Mouse (Mus musculus) adrenal gland, adult 2 months (tissue): ENCODE results near the gene Gsdma. TPM values are rescaled to one million over a fixed set of nuclear protein-coding genes. Genes with fewer than 3 reads are reported as not detected.
"Not testable (repeated sequence)": the region's sequence is repeated elsewhere in the genome, so short reads cannot be mapped to it uniquely, and the experiment has no call there.

Source experiments
- DNase-seq: peaks from one replicate; pipeline ENCODE4 v3.0.0; 2021
- long read RNA-seq: library from polyadenylated mRNA; stranded (forward); transcript quantifications from one replicate; pipeline ENCODE4 v2.0.0, GENCODE M21; 2021
- polyA plus RNA-seq: library from polyadenylated mRNA; depleted of rRNA; stranded (reverse); fragments of >200 nt; gene quantifications from 2 replicates; pipeline ENCODE4 v1.2.3, GENCODE M21; 2012; rRNA removed
- total RNA-seq, 2 experiments: library from RNA; stranded (reverse); gene quantifications; 2 replicates each; pipeline ENCODE4 v1.2.3; 2021

Gene Gsdma
- not detected for total RNA-seq
- polyA plus RNA-seq = not detected in 2 replicates
- long read RNA-seq = 0 reads

DNA sequence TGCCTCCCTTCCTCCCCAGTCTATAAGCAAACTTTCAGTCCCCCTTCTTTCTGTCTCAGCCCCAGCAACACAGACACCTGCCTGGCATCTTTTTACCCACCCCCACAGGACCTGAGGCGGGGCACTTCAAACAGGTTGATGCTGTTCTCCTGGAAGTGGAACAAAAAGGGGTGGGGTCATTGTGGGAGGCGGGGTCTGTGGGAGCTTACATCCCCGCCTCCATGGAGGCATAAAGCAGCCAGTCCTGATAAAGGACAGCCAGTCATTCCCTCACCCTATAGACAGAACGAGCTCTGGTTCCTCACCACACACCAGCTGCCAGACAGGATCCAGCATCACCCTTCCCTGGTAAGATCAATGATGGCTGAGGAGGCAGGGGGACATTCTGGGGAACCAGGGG lies at the start of gene Gsdma:
Gsdma (plus strand) TSS at position 261 of the 400 bp plus-strand sequence.
- no peak for DNase-seq

DNA sequence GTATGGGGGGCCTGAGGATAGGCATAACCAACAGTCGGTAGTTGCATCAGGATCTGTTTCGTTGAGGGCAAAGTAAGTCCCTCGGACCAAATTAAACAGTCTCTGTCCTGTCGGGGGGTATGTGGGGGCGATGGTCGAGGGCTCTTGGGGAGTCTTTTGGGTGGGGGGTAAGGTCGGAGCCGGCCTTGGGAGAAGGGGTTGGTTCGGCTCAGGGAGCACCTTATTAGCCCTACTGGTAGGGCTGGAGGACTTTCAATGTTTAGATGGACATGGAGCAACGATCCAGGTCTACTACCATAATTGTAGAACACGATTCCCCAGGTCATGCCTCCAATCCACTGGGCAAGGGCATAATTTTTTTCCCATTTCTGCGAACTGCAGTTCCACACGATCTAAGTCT lies 43.4 kb upstream of the Gsdma start:
- no peak for DNase-seq

DNA sequence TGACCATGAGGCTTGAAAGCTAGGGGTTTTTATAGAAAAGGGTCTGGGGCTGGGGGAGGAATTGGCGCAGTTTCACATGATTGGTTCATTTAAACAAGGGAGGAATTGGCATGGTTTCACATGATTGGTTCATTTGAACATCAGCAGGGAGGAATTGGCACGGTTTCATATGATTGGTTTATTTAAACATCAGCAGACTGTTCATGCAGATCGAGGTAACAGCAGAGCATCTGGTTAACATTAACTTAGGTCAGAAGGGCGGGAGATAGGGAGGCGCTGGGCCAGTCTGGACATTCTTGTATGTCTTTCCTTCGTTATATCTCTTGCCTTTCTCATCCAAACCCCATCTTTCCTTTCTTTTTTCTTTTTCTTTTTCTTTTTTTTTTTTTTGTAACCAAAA lies 40.2 kb upstream of the Gsdma start:
- DNase-seq = not testable (repeated sequence)

DNA sequence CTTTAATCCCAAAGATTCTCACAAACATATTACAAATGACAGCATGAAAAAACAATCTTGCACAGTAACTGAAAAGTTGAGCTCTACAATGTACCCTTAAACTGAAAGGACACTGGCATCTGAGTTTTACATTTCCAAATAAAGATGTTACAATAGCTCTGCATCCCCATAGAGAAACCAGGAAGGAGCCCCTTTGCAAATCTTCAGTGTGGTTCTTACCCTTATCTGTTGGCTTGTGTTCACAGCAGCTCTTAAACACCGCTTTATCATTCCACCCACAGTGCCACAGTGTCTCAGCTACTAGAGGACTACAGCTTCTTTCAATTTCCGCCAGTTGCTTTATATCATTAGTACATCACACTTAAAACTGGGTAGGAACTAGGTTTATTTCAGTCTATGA lies 39.8 kb upstream of the Gsdma start:
- not testable (repeated sequence) for DNase-seq

- no peak for DNase-seq
These were observed 38.3 kb upstream of the Gsdma start, which contains the start of the genes Gm12355 and Gsdma3 for GRCm38 (mm10) chr11:98625611-98626410. Gene Gm12355, minus strand, starts transcription at chr11:98625661. Gene Gsdma3, plus strand, starts transcription at chr11:98626360.

- DNase-seq = no peak
These were observed 35.4 kb upstream of the Gsdma start for GRCm38 (mm10) chr11:98628706-98629105.

DNA sequence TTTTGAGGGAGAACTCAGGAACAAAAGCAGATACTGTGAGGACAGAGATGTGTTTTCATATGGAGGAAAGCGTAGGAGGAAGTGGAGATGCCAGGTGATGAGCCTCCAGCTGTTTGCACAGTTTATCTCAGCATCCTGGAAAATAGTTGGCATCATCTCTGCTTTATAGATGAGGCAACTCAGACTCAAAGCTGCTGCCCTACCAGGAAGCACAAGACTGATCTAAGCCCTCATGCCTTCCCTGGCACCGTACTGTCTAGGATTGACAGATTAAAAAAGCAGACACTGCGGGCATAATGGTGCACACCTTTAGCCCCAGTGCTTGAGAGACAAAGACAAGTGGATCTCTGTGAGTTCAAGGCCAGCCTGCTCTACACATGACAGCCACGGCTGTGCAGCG lies 33.5 kb upstream of the Gsdma start:
- DNase-seq = no peak

- DNase-seq = peak; percentile 3
These were observed 28.7 kb upstream of the Gsdma start for GRCm38 (mm10) chr11:98635312-98635970.

- DNase-seq = no peak
These were observed 26.6 kb upstream of the Gsdma start for GRCm38 (mm10) chr11:98637501-98637900.

GRCm38 (mm10) chr11:98640091-98640490 lies 24.1 kb upstream of the Gsdma start:
- DNase-seq = no peak

DNA sequence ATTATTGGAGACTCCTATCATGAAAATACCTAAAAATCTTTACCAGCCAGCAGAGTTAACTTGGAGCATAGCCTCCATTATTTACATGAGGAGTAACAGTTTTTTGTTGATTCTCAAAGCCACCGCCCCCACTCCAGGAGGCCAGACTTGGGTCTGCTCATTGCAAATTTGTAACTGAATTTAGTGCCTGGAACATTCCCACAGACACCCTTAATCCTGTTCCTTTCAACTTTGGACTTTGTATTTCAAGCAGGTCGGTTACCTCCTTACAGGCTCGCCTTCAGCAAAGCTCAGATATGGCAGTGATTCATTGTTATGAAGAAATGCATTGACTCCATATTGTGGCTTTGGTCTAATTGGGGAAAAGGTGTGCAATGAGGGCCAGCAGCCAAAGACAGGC lies 19.4 kb upstream of the Gsdma start:
- DNase-seq = no peak

DNA sequence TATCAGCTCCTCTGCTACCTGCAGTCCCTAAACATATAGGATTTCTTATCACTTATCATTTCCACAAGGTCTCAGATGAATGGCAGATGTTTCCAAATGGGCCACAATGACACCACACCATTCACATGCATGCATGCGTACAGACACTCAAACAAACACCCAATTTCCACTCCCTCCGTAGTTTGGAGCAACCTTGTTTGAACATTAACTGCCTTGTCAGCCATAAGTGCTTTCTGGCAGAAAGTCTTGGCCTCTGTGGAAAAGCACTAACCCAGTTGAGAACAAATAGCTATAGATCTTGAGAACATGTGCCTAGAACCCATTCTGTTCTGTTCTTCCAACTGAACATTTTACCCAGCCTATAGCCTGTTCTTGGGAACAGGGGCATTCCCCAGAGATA lies 18.2 kb upstream of the Gsdma start:
- DNase-seq = no peak

- DNase-seq = no peak
These were observed 17.7 kb upstream of the Gsdma start, which contains the start of gene Gsdma2 for GRCm38 (mm10) chr11:98646459-98646858. Gene Gsdma2, plus strand, starts transcription at chr11:98646759.

GRCm38 (mm10) chr11:98655076-98655475 lies 9.1 kb upstream of the Gsdma start:
- DNase-seq = peak; percentile 48

DNA sequence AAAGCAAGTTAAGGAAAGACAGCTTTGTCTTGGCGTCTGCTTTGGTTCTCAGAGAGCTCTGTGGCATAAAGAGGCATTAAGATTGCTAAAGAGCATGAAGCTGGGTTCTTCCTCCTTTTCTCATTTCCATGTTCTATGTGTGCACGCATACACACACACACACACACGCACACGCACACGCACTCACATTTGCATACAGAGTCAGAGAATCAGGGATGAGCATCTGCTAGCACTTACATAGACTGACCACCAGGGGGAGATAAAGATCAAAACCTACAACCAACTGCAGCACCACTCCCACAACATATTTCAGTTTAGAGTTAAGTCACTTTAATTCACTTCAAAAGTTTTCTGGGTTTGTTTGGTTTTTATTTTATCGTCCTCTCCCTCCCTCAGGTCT lies 3.6 kb upstream of the Gsdma start:
- DNase-seq = peak; percentile 28

- DNase-seq = no peak
These were observed 4.8 kb downstream of the Gsdma start for GRCm38 (mm10) chr11:98668984-98669383.

GRCm38 (mm10) chr11:98671284-98671815 lies 7.2 kb downstream of the Gsdma start:
- DNase-seq = no peak

GRCm38 (mm10) chr11:98671857-98672256 lies 7.7 kb downstream of the Gsdma start:
- peak; percentile 57 for DNase-seq

DNA sequence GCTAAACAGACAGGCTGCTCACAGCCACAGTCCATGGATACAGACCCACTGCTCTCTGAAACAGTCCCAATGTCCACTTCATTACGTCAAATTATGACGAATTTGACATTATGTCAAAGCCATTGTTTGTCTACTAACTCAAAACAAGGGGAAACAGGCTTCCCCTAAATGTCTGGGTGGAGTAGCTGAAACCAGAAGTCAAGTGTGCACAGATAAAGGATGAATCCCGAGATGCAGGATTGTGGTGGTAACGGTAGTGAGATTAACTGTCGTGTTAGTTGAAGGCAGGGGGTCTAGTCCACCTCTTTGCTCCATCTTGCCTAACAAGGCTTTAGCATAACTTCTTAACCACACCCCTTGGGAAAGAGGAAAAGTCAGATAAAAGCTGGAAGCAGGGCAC lies 8.3 kb downstream of the Gsdma start:
- no peak for DNase-seq

GRCm38 (mm10) chr11:98673136-98673535 lies 9.0 kb downstream of the Gsdma start:
- peak; percentile 47 for DNase-seq

DNA sequence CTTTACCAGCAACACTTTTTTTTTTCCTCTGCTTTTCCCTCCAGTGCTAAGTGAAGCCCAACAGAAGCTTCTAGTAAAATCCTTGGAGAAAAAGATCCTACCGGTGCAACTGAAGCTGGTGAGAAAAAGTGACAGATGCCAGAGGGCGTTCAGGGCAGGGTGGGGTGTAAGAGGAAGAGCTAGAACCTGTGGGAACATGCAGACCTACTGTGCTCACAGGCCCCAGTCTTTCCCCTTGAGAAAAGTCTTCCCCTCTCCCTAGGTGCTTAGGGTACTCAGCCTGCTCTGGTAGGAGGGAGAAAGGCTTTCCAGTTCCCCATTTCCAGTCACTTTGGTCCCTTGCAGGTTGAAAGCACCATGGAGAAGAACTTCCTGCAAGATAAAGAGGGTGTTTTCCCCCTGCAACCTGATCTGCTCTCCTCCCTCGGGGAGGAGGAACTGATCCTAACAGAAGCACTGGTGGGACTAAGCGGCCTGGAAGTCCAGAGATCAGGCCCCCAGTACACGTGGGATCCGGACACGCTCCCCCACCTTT lies 11.7 kb downstream of the Gsdma start:
- DNase-seq = no peak

DNA sequence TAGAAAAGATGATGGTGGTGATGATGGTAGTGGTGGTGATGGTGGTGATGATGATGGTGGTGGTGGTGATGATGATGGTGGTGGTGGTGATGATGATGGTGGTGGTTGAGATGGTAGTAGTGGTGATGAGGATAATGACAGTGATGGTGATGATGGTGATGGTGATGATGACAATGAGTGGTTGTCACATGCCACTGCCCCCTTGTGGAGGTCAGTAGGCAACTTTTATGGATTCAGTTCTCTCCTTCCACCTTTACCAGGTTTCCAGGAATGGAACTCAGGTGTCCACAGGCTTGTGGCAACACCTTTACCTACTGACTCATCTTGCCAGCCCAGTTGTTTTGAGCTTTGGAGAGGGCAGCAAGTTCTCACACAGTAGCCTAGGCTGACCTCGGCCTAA lies 15.9 kb downstream of the Gsdma start:
- DNase-seq = no peak

- not testable (repeated sequence) for DNase-seq
These were observed 16.4 kb downstream of the Gsdma start for GRCm38 (mm10) chr11:98680595-98680994.
